Mouse (Mus musculus) liver, embryonic 14.5 days (tissue): ENCODE measurements around the gene Gm39115.
A peak's percentile ranks its signal among the peaks of the same experiment; 100 is the strongest.

ENCODE experiments used
- CTCF ChIP-seq: IDR thresholded peaks from 2 replicates; pipeline ENCODE4 v1.5.1; 2016; ENCODE audit warnings: antibody characterized with exemption, low read depth, control low read depth
- EP300 ChIP-seq: IDR thresholded peaks from 2 replicates; pipeline ENCODE4 v1.6.1; 2016; ENCODE audit warnings: antibody characterized with exemption, low read depth

GRCm38 (mm10) chr7:142169836-142170235, 34.0 kb upstream of the Gm39115 start:
- TF ChIP-seq CTCF, result peak; percentile 64
- TF ChIP-seq EP300, result no peak
